Mouse (Mus musculus) liver, embryonic 12.5 days (tissue): ENCODE measurements at regions not wholly inside any gene's neighbourhood (a gene's known extent, or its start where the extent isn't known, plus 50 kb on each side); places are given as distances from the start of the nearest gene placed in this dataset.
"Not testable (repeated sequence)": the region's sequence is repeated elsewhere in the genome, so short reads cannot be mapped to it uniquely, and the experiment has no call there.

Experiments used
- ATAC-seq: fragments of 200-750 bp; cut with Nextera tagmentation; 2 replicates; pipeline ENCODE4 v1.8.0; 2017; ENCODE audit warnings: moderate number of reproducible peaks, mild to moderate bottlenecking, moderate library complexity
- H3K27ac ChIP-seq: fragments of 300-500 bp; sonication (generic); 2 replicates; pipeline ENCODE4 v1.5.1; 2016; ENCODE audit warnings: mild to moderate bottlenecking
- H3K27me3 ChIP-seq: fragments of 300-500 bp; sonication (generic); replicated peaks from 2 replicates; pipeline ENCODE4 v1.6.1; 2016; ENCODE audit warnings: mild to moderate bottlenecking, moderate library complexity
- H3K36me3 ChIP-seq: fragments of 300-500 bp; sonication (generic); 2 replicates; pipeline ENCODE4 v1.6.1; 2016; ENCODE audit warnings: mild to moderate bottlenecking, moderate library complexity
- H3K4me1 ChIP-seq: fragments of 300-500 bp; sonication (generic); 2 replicates; pipeline ENCODE4 v1.6.1; 2016
- H3K4me2 ChIP-seq: fragments of 300-500 bp; sonication (generic); 2 replicates; pipeline ENCODE4 v1.6.1; 2016; ENCODE audit warnings: mild to moderate bottlenecking, moderate library complexity
- H3K4me3 ChIP-seq: fragments of 300-500 bp; sonication (generic); 2 replicates; pipeline ENCODE4 v1.5.1; 2016; ENCODE audit warnings: mild to moderate bottlenecking, moderate library complexity
- H3K9ac ChIP-seq: fragments of 300-500 bp; sonication (generic); 2 replicates; pipeline ENCODE4 v1.6.1; 2016; ENCODE audit warnings: mild to moderate bottlenecking, moderate library complexity
- H3K9me3 ChIP-seq: fragments of 300-500 bp; sonication (generic); replicated peaks from 2 replicates; pipeline ENCODE4 v1.6.1; 2016; ENCODE audit warnings: mild to moderate bottlenecking, moderate library complexity
- WGBS: fragments of 180-500 bp; shearing (Covaris S2); methylation state at CpG from one replicate; pipeline ENCODE4 v1.1.7; 2016; ENCODE audit not compliant: insufficient replicate concordance; 5-methylcytosine and 5-hydroxymethylcytosine counted together

DNA sequence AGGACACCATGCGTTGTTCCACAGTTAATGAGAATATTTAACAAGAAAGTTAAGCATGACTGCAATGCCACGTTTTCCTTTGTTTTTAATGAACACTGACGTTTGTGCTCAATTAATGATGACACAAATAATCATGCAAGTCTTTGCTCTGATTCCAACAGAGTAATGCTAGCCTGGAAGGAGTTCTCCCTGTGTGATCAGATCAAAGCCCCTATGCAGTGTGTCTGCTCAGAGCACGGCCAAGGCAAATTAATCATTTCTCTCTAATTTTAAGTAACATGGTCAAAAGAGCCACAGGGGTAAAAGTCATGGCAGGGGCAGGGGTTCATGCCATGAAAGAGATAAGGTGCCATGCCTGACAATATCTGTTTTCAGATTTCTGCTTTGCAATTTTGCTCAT is 618.2 kb upstream of the Cdh8 start:
- 69% methylated on average over 4 of the region's 4 CpGs for WGBS
- H3K9me3 ChIP-seq, result no peaks in the 10 kb centered on the region
- H3K9ac ChIP-seq, result no peak overlapping the region
- no peaks in the 10 kb centered on the region for H3K36me3 ChIP-seq
- no peaks in the 10 kb centered on the region for H3K27me3 ChIP-seq
- H3K4me3 ChIP-seq, result no peak overlapping the region
- no peaks in the 10 kb centered on the region for H3K4me1 ChIP-seq
- H3K27ac ChIP-seq, result no peak overlapping the region
- ATAC-seq, result no peak
- H3K4me2 ChIP-seq, result no peak overlapping the region

- H3K9me3 ChIP-seq, H3K36me3 ChIP-seq, H3K27me3 ChIP-seq, H3K4me1 ChIP-seq, H3K4me3 ChIP-seq, H3K27ac ChIP-seq, H3K9ac ChIP-seq, ATAC-seq, H3K4me2 ChIP-seq: not testable (repeated sequence)
- 91% methylated on average over 23 of the region's 23 CpGs for WGBS
Observed at GRCm38 (mm10) chr8:100030358-100030757, 614.1 kb upstream of the Cdh8 start.

GRCm38 (mm10) chr8:100015638-100016037 is 599.4 kb upstream of the Cdh8 start:
- no peak overlapping the region for H3K4me3 ChIP-seq
- no peak overlapping the region for H3K9ac ChIP-seq
- WGBS, result 72% methylated on average over 1 of the region's 1 CpGs
- H3K4me2 ChIP-seq, result no peak overlapping the region
- no peaks in the 10 kb centered on the region for H3K27me3 ChIP-seq
- no peaks in the 10 kb centered on the region for H3K4me1 ChIP-seq
- H3K9me3 ChIP-seq, result no peaks in the 10 kb centered on the region; the same call in 1 of the 2 replicates
- no peak overlapping the region for H3K27ac ChIP-seq
- ATAC-seq, result no peak
- H3K36me3 ChIP-seq, result no peaks in the 10 kb centered on the region

- no peaks in the 10 kb centered on the region for H3K4me1 ChIP-seq
- H3K4me2 ChIP-seq, result no peak overlapping the region
- no peaks in the 10 kb centered on the region for H3K36me3 ChIP-seq
- whole genome bisulfite sequencing, result 67% methylated on average over 1 of the region's 1 CpGs
- no peaks in the 10 kb centered on the region for H3K9me3 ChIP-seq
- no peak overlapping the region for H3K9ac ChIP-seq
- no peaks in the 10 kb centered on the region for H3K27me3 ChIP-seq
- no peak overlapping the region for H3K4me3 ChIP-seq
- no peak overlapping the region for H3K27ac ChIP-seq
- ATAC-seq, result no peak
Observed at GRCm38 (mm10) chr8:99999554-99999953, 583.3 kb upstream of the Cdh8 start.

DNA sequence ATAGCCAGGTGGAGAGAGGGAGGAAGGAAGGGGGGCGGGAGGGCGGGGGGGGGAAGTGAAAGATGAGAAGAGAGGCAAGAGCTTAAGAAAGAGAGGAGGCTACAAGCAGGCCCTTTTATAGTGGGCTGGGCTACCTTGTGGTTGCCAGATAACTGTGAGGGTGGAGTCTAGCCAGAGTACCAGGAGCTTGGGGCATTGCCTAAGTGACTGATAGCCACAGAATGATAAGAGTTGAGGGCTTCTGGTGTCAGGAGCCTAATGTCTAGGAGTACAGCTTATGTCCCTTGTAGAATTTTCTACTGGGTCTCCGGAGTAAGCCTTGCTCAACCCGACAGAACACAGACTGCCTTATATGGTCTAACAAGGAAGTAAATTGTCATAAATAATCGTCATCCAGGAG is 567.4 kb upstream of the Cdh8 start:
- H3K27me3 ChIP-seq, result no peaks in the 10 kb centered on the region
- peak; percentile 83 for ATAC-seq
- no peak overlapping the region for H3K4me3 ChIP-seq
- no peaks in the 10 kb centered on the region for H3K9me3 ChIP-seq
- no peak overlapping the region for H3K4me2 ChIP-seq
- no peak overlapping the region for H3K9ac ChIP-seq
- no peaks in the 10 kb centered on the region for H3K4me1 ChIP-seq
- no peak overlapping the region for H3K27ac ChIP-seq
- 47% methylated on average over 3 of the region's 5 CpGs for WGBS
- H3K36me3 ChIP-seq, result no peaks in the 10 kb centered on the region

DNA sequence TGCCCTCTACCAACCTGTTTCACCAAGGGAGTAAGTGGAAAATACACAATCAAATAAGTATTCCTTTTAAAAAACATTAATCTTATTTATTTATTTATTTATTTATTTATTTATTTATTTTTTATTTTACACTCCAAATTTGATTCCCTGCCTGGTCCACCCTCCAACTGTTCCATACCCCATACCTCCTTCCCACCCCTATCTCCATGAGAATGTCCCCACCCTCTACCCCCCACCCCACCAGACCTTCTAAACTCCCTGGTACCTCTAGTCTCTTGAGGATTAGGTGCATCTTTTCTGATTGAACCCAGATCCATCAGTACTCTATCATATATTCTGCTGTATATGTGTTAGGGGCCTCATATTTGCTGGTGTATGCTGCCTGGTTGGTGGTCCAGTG is 538.4 kb upstream of the Cdh8 start:
- Histone ChIP-seq H3K4me3 (no peak overlapping the region), H3K9ac (no peak overlapping the region), H3K9me3 (no peaks in the 10 kb centered on the region), H3K27ac (no peak overlapping the region), H3K4me1 (no peaks in the 10 kb centered on the region), H3K27me3 (no peaks in the 10 kb centered on the region), H3K36me3 (no peaks in the 10 kb centered on the region), H3K4me2 (no peak overlapping the region)
- ATAC-seq, result no peak

DNA sequence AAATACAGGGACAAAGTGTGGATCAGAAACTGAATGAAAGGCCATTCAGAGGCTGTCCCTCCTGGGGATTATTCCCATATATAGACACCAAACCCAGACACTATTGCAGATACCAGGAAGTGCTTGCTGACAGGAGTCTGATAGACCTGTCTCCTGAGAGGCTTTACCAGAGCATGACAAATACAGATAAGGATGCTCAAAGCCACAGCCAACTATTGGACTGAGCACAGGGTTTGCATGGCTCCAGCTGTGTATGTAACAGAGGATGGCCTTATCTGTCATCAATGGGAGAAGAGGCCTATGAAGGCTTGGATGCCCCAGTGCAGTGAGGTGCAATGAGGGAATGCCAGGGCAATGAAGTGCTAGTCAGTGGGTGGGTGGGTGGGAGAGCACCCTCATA is 537.6 kb upstream of the Cdh8 start:
- Histone ChIP-seq H3K4me3 (no peak overlapping the region), H3K4me2 (no peak overlapping the region), H3K9me3 (no peaks in the 10 kb centered on the region), H3K9ac (no peak overlapping the region), H3K27me3 (no peaks in the 10 kb centered on the region), H3K36me3 (no peaks in the 10 kb centered on the region), H3K27ac (no peak overlapping the region), H3K4me1 (no peaks in the 10 kb centered on the region)
- no peak for ATAC-seq

DNA sequence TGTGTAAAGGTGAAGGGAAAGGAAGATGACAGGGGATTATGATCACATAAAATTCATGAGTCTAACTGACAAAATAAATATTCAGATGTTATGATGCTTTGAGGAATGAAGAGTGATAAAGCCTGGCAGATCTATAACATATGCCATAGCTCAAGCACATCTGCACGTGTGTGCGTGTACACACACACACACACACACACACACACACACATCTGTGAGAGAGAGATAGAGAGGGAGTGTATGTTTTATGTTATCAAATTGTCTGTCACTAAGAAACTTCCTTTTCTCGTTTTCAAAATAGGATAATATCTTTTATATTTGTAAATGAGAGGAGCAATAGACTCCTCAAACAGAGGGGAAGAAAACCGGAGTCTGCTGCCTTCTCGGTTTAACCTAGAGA is 516.9 kb upstream of the Cdh8 start:
- no peak for ATAC-seq
- Histone ChIP-seq H3K9me3 (no peaks in the 10 kb centered on the region), H3K27me3 (no peaks in the 10 kb centered on the region), H3K9ac (no peak overlapping the region), H3K4me3 (no peak overlapping the region), H3K4me1 (no peaks in the 10 kb centered on the region), H3K36me3 (no peaks in the 10 kb centered on the region), H3K27ac (no peak overlapping the region), H3K4me2 (no peak overlapping the region)
- 70% methylated on average over 5 of the region's 5 CpGs for WGBS
